Mouse (Mus musculus): ENCODE measurements around the gene Itga9. TPM values are rescaled to one million over a fixed set of nuclear protein-coding genes. Genes with fewer than 3 reads are reported as not detected.
A peak's percentile ranks its signal among the peaks of the same experiment; 100 is the strongest.

Gene Itga9
- polyA plus RNA-seq, 1 experiment from 2014 or later, result 4.8 TPM

DNA sequence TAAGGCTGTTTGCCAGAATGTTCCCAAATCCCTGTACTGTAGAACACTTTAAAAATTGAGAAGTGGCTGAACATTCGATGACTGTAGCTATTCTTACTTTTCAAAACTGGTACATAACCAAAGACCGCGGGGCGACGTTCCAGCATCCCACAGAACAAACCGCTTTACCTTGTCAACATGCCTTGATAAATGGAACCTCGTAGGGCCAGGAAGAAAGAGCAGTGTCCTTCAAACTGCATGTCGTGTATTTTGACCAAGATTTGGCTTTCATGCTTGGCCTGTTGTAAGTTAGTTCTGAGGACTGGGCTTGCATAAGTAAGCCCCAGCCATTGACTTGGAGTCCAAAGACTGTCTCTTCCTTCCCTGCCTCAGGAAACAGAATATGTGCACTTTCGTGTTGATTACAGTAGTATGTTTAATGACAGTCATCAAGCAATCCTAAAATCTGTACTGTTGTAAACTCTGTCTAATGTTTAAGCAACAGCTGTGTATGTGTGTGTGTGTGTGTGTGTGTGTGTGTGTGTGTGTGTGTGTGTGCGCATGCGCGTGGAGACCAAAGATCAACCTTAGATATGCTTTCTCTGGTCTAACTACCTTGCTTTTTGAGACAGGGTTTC is 334.2 kb downstream of the Itga9 start:
- DNase-seq, result peak; percentile 30
- no peak overlapping the region for H3K4me2 ChIP-seq (ENCODE audit: low read depth, low read length)
- 0 out of 2 replicates have a peak, but pooled peaks have one; percentile 20 for ATAC-seq
- WGBS (ENCODE audit: insufficient replicate concordance), result 73% methylated on average over 12 of the region's 12 CpGs
- no peak for TF ChIP-seq EP300 (IDR thresholded peaks at IDR 0.05; ENCODE audit: low read depth)
- no peak for TF ChIP-seq CTCF (IDR thresholded peaks at IDR 0.05; ENCODE audit: low read depth)
- H3K4me3 ChIP-seq (ENCODE audit: low read depth, low read length), result no peak overlapping the region
- no peaks in the 10 kb centered on the region for H3K9me3 ChIP-seq (ENCODE audit: low read length)
- no peaks in the 10 kb centered on the region for H3K36me3 ChIP-seq (replicated peaks; ENCODE audit: insufficient read depth, low read length)
- peak overlapping the region; percentile 68; the same call in 1 of the 2 replicates for H3K27ac ChIP-seq (ENCODE audit: low read depth)
- no peak overlapping the region for H3K9ac ChIP-seq (replicated peaks)
- no peaks in the 10 kb centered on the region for H3K27me3 ChIP-seq (ENCODE audit: insufficient read depth, low read length)
- H3K4me1 ChIP-seq (ENCODE audit: insufficient read depth), result peaks cover 18% of the 10 kb centered on the region

GRCm38 (mm10) chr9:118942030-118942429 is 335.5 kb downstream of the Itga9 start:
- 77% methylated on average over 4 of the region's 4 CpGs for WGBS (ENCODE audit: insufficient replicate concordance)
- peaks cover 18% of the 10 kb centered on the region for H3K4me1 ChIP-seq (ENCODE audit: insufficient read depth)
- no peak overlapping the region for H3K4me3 ChIP-seq (ENCODE audit: low read depth, low read length)
- H3K27me3 ChIP-seq (ENCODE audit: insufficient read depth, low read length), result no peaks in the 10 kb centered on the region
- H3K4me2 ChIP-seq (ENCODE audit: low read depth, low read length), result no peak overlapping the region
- no peak overlapping the region for H3K9ac ChIP-seq (replicated peaks)
- DNase-seq, result no peak
- no peaks in the 10 kb centered on the region for H3K9me3 ChIP-seq (ENCODE audit: low read length)
- TF ChIP-seq EP300 (IDR thresholded peaks at IDR 0.05; ENCODE audit: low read depth) (no peak), CTCF (IDR thresholded peaks at IDR 0.05; ENCODE audit: low read depth) (no peak)
- no peak for ATAC-seq
- no peaks in the 10 kb centered on the region for H3K36me3 ChIP-seq (replicated peaks; ENCODE audit: insufficient read depth, low read length)
- no peak overlapping the region for H3K27ac ChIP-seq (ENCODE audit: low read depth)

DNA sequence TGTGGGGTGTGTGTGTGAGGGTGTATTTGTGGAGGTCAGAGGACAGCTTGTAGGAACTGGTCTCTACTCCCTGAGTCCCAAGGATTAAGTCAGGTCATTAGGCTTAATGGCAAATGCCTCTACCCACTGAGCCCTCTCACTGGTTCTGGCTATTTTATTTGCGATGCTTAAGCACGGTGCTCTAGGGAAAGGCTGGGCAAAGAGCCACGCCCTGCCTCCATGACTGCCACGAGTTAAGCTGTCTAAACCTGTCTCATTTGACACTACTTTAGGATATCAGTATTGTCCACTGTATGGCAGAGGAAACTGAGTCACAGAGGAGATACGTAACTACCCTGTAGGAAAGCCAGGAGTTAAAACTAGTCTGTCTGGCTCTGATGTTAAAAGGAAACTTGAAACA is 337.5 kb downstream of the Itga9 start:
- no peak overlapping the region for H3K4me3 ChIP-seq (ENCODE audit: low read depth, low read length)
- H3K4me1 ChIP-seq (ENCODE audit: insufficient read depth), result peaks cover 18% of the 10 kb centered on the region
- H3K9me3 ChIP-seq (ENCODE audit: low read length), result no peaks in the 10 kb centered on the region
- 37% methylated on average over 5 of the region's 5 CpGs for WGBS (ENCODE audit: insufficient replicate concordance)
- ATAC-seq (peak; percentile 4; the same call in 1 of the 2 replicates), DNase-seq (no peak)
- H3K36me3 ChIP-seq (replicated peaks; ENCODE audit: insufficient read depth, low read length), result no peaks in the 10 kb centered on the region
- no peak for TF ChIP-seq CTCF (IDR thresholded peaks at IDR 0.05; ENCODE audit: low read depth)
- no peak for TF ChIP-seq EP300 (IDR thresholded peaks at IDR 0.05; ENCODE audit: low read depth)
- H3K27ac ChIP-seq (ENCODE audit: low read depth), result no peak overlapping the region
- H3K9ac ChIP-seq (replicated peaks), result no peak overlapping the region
- no peak overlapping the region for H3K4me2 ChIP-seq (ENCODE audit: low read depth, low read length)
- H3K27me3 ChIP-seq (ENCODE audit: insufficient read depth, low read length), result no peaks in the 10 kb centered on the region

DNA sequence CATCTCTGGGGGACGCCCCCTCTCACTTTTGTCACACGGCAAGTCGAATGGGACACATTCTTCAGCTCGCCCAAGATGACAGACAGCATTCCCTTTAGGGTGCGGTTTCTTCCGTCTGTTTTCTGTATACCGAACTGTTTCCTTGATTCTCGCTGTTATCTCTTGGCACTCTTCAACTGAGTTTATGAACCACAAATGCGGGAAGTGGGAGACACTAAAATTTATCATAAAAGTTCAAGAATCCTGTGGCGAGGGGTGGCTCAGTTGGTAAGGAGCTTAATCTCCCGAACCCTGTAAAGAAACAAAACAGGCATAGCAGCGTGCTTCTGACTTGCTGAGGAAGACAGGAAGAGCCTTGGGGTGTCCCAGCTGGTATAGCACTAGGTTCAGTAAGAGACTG is 337.9 kb downstream of the Itga9 start:
- Histone ChIP-seq H3K9ac (replicated peaks) (no peak overlapping the region), H3K4me2 (ENCODE audit: low read depth, low read length) (no peak overlapping the region), H3K36me3 (replicated peaks; ENCODE audit: insufficient read depth, low read length) (no peaks in the 10 kb centered on the region), H3K9me3 (ENCODE audit: low read length) (no peaks in the 10 kb centered on the region), H3K27ac (ENCODE audit: low read depth) (peak overlapping the region; percentile 1; the same call in 1 of the 2 replicates), H3K4me3 (ENCODE audit: low read depth, low read length) (no peak overlapping the region), H3K27me3 (ENCODE audit: insufficient read depth, low read length) (no peaks in the 10 kb centered on the region), H3K4me1 (ENCODE audit: insufficient read depth) (peaks cover 18% of the 10 kb centered on the region)
- ATAC-seq (peak; percentile 33; the same call in 1 of the 2 replicates), DNase-seq (no peak)
- TF ChIP-seq EP300 (IDR thresholded peaks at IDR 0.05; ENCODE audit: low read depth), result no peak
- TF ChIP-seq CTCF (IDR thresholded peaks at IDR 0.05; ENCODE audit: low read depth), result no peak
- WGBS (ENCODE audit: insufficient replicate concordance), result 45% methylated on average over 12 of the region's 12 CpGs

DNA sequence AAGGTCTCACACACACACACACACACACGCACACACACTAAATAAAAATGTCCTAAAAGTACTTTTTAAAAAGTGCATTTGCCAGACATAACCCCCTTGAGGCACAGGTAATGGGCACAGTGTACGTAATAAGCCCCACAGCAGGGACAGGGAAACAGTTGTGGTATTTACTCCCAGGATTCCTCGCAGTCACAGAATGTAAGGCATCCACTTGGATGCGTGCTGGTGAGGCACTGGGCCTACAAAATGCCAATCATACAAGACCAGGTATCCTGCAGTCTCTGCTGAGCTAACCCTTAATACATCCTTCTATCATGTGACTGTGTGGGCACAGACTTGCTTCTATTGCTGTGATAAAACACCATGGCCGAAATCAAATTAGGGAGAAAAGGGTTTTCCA is 342.0 kb downstream of the Itga9 start:
- 85% methylated on average over 5 of the region's 5 CpGs for WGBS (ENCODE audit: insufficient replicate concordance)
- no peaks in the 10 kb centered on the region for H3K27me3 ChIP-seq (ENCODE audit: insufficient read depth, low read length)
- H3K4me3 ChIP-seq (ENCODE audit: low read depth, low read length), result no peak overlapping the region
- no peak for TF ChIP-seq EP300 (IDR thresholded peaks at IDR 0.05; ENCODE audit: low read depth)
- TF ChIP-seq CTCF (IDR thresholded peaks at IDR 0.05; ENCODE audit: low read depth), result no peak
- no peaks in the 10 kb centered on the region for H3K9me3 ChIP-seq (ENCODE audit: low read length)
- H3K9ac ChIP-seq (replicated peaks), result no peak overlapping the region
- no peak for ATAC-seq
- no peak for DNase-seq
- H3K36me3 ChIP-seq (replicated peaks; ENCODE audit: insufficient read depth, low read length), result no peaks in the 10 kb centered on the region
- no peak overlapping the region for H3K27ac ChIP-seq (ENCODE audit: low read depth)
- H3K4me2 ChIP-seq (ENCODE audit: low read depth, low read length), result no peak overlapping the region
- H3K4me1 ChIP-seq (ENCODE audit: insufficient read depth), result peaks cover 8% of the 10 kb centered on the region; the same call in 1 of the 2 replicates

- no peak overlapping the region for H3K9ac ChIP-seq (replicated peaks)
- 83% methylated on average over 8 of the region's 8 CpGs for whole genome bisulfite sequencing (ENCODE audit: insufficient replicate concordance)
- no peak for TF ChIP-seq EP300 (IDR thresholded peaks at IDR 0.05; ENCODE audit: low read depth)
- TF ChIP-seq CTCF (IDR thresholded peaks at IDR 0.05; ENCODE audit: low read depth), result no peak
- DNase-seq (no peak), ATAC-seq (no peak)
- peaks cover 5% of the 10 kb centered on the region; the same call in 1 of the 2 replicates for H3K4me1 ChIP-seq (ENCODE audit: insufficient read depth)
- H3K4me2 ChIP-seq (ENCODE audit: low read depth, low read length), result no peak overlapping the region
- no peaks in the 10 kb centered on the region for H3K27me3 ChIP-seq (ENCODE audit: insufficient read depth, low read length)
- H3K4me3 ChIP-seq (ENCODE audit: low read depth, low read length), result no peak overlapping the region
- H3K9me3 ChIP-seq (ENCODE audit: low read length), result no peaks in the 10 kb centered on the region
- no peak overlapping the region for H3K27ac ChIP-seq (ENCODE audit: low read depth)
- H3K36me3 ChIP-seq (replicated peaks; ENCODE audit: insufficient read depth, low read length), result no peaks in the 10 kb centered on the region
Measured at GRCm38 (mm10) chr9:118949124-118949523, 342.6 kb downstream of the Itga9 start.

All from liver, postnatal 0 days (tissue).